Mouse (Mus musculus) megakaryocyte, embryonic 14.5 days (primary cell): ENCODE results near the gene Sfmbt2.

Source experiments
- FLI1 ChIP-seq: IDR thresholded peaks from 2 replicates; pipeline ENCODE4 v1.6.1; 2012; ENCODE audit warnings: low read length, inconsistent platforms, mixed read lengths
- GATA1 ChIP-seq: IDR thresholded peaks from 3 replicates; pipeline ENCODE4 v1.6.1; 2012; ENCODE audit warnings: mixed read lengths, low read length, inconsistent platforms, borderline replicate concordance

DNA sequence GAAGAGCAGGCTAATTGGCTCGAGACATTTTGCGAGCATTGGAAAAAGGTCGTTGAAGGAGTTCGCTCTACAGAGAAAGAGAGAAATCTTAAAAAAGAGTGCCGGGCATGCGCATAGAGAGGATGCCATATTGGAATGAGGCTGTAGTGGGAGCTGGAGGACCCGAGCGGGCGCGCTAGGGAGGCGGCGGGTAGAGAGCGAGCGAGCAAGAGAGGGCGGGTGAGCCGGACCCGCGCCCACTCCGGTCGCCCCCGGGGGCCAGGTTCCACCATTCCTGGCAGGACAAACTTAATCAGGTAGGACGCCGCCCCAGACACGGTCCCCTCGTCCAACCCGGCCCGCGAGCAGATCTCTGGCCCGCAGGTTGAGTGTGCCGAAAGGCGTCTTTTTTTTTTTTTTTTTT, 2.0 kb downstream of the Sfmbt2 start:
- TF ChIP-seq FLI1: no peak
- no peak for TF ChIP-seq GATA1
